Mouse (Mus musculus) neural tube, embryonic 13.5 days (tissue): ENCODE measurements at regions not wholly inside any gene's neighbourhood (a gene's known extent, or its start where the extent isn't known, plus 50 kb on each side); places are given as distances from the start of the nearest gene placed in this dataset.

Experiments
- ATAC-seq: fragments of 200-750 bp; cut with Nextera tagmentation; 2 replicates; pipeline ENCODE4 v1.8.0; 2017; ENCODE audit warnings: low read depth, mild to moderate bottlenecking, moderate TSS enrichment, moderate library complexity
- H3K27ac ChIP-seq: fragments of 300-500 bp; sonication (generic); replicated peaks from 2 replicates; pipeline ENCODE4 v1.5.1; 2015; ENCODE audit warnings: moderate library complexity, mild to moderate bottlenecking, inconsistent platforms
- H3K27me3 ChIP-seq: fragments of 300-500 bp; sonication (generic); 2 replicates; pipeline ENCODE4 v1.6.1; 2015; ENCODE audit warnings: mild to moderate bottlenecking, inconsistent platforms
- H3K36me3 ChIP-seq: fragments of 300-500 bp; sonication (generic); 2 replicates; pipeline ENCODE4 v1.6.1; 2015; ENCODE audit warnings: mild to moderate bottlenecking, inconsistent platforms
- H3K4me1 ChIP-seq: fragments of 300-500 bp; sonication (generic); replicated peaks from 2 replicates; pipeline ENCODE4 v1.6.1; 2015; ENCODE audit warnings: inconsistent platforms
- H3K4me2 ChIP-seq: fragments of 300-500 bp; sonication (generic); 2 replicates; pipeline ENCODE4 v1.6.1; 2015; ENCODE audit warnings: inconsistent platforms, mild to moderate bottlenecking, moderate library complexity
- H3K4me3 ChIP-seq: fragments of 300-500 bp; sonication (generic); 2 replicates; pipeline ENCODE4 v1.5.1; 2015; ENCODE audit warnings: mild to moderate bottlenecking, inconsistent platforms
- H3K9ac ChIP-seq: fragments of 300-500 bp; sonication (generic); 2 replicates; pipeline ENCODE4 v1.6.1; 2015; ENCODE audit warnings: moderate library complexity, mild to moderate bottlenecking, inconsistent platforms
- H3K9me3 ChIP-seq: fragments of 300-500 bp; sonication (generic); 2 replicates; pipeline ENCODE4 v1.6.1; 2016; ENCODE audit warnings: inconsistent platforms
- WGBS: fragments of 180-500 bp; shearing (Covaris S2); methylation state at CpG from one replicate; pipeline ENCODE4 v1.1.7; 2015; 5-methylcytosine and 5-hydroxymethylcytosine counted together

- WGBS = 93% methylated on average over 5 of the region's 5 CpGs
- H3K4me1 ChIP-seq = 0 out of 2 replicates have a peak, but pooled peaks cover 2% of the 10 kb centered on the region
- no peak overlapping the region for H3K27ac ChIP-seq
- no peaks in the 10 kb centered on the region for H3K36me3 ChIP-seq
- ATAC-seq = no peak
- H3K4me2 ChIP-seq = no peak overlapping the region
- H3K9ac ChIP-seq = no peak overlapping the region
- H3K9me3 ChIP-seq = no peaks in the 10 kb centered on the region
- H3K27me3 ChIP-seq = no peaks in the 10 kb centered on the region
- no peak overlapping the region for H3K4me3 ChIP-seq
Measured at GRCm38 (mm10) chr16:49530051-49530450, 169.0 kb upstream of the Ift57 start.

GRCm38 (mm10) chr16:49532071-49532686 is 166.9 kb upstream of the Ift57 start:
- ATAC-seq = no peak
- H3K4me1 ChIP-seq = 0 out of 2 replicates have a peak, but pooled peaks cover 2% of the 10 kb centered on the region
- 68% methylated on average over 7 of the region's 7 CpGs for WGBS
- no peaks in the 10 kb centered on the region for H3K27me3 ChIP-seq
- H3K4me3 ChIP-seq = no peak overlapping the region
- no peak overlapping the region for H3K4me2 ChIP-seq
- H3K36me3 ChIP-seq = no peaks in the 10 kb centered on the region
- H3K9ac ChIP-seq = no peak overlapping the region
- no peaks in the 10 kb centered on the region for H3K9me3 ChIP-seq
- no peak overlapping the region for H3K27ac ChIP-seq

- Histone ChIP-seq H3K36me3 (no peaks in the 10 kb centered on the region), H3K9ac (no peak overlapping the region), H3K9me3 (no peaks in the 10 kb centered on the region), H3K27me3 (no peaks in the 10 kb centered on the region), H3K4me1 (0 out of 2 replicates have a peak, but pooled peaks cover 2% of the 10 kb centered on the region), H3K27ac (no peak overlapping the region), H3K4me2 (no peak overlapping the region), H3K4me3 (no peak overlapping the region)
- no peak for ATAC-seq
- WGBS = 57% methylated on average over 4 of the region's 4 CpGs
Measured at GRCm38 (mm10) chr16:49533498-49533998, 165.5 kb upstream of the Ift57 start.

DNA sequence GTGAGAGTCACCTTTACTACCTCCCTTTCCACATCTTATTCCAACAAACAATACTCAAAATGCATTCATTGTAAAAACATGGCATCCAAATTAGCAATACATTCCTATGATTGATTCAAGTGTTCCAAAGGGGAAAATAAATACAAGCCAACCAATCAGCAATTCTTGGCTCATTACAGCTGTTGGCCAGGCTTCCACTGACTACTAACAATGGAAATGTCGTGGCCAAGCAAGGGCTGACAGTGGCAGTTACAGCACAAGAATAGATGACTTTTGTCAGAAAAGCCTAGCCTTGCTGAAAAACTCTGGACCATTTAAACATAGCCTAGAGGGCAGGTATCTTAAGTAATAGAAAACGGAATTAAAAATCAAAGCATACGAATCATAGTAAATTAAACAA is 148.8 kb upstream of the Ift57 start:
- WGBS = 62% methylated on average over 3 of the region's 3 CpGs
- ATAC-seq = no peak
- H3K4me2 ChIP-seq = no peak overlapping the region
- H3K9me3 ChIP-seq = no peaks in the 10 kb centered on the region
- no peak overlapping the region for H3K4me3 ChIP-seq
- no peaks in the 10 kb centered on the region for H3K27me3 ChIP-seq
- no peaks in the 10 kb centered on the region for H3K36me3 ChIP-seq
- H3K27ac ChIP-seq = no peak overlapping the region
- H3K9ac ChIP-seq = no peak overlapping the region
- H3K4me1 ChIP-seq = no peaks in the 10 kb centered on the region

GRCm38 (mm10) chr16:49570031-49570430 is 129.0 kb upstream of the Ift57 start:
- no peak overlapping the region for H3K4me3 ChIP-seq
- no peaks in the 10 kb centered on the region for H3K27me3 ChIP-seq
- no peak overlapping the region for H3K9ac ChIP-seq
- H3K4me1 ChIP-seq = peaks cover 13% of the 10 kb centered on the region
- no peak for ATAC-seq
- no peak overlapping the region for H3K27ac ChIP-seq
- 94% methylated on average over 2 of the region's 2 CpGs for WGBS
- H3K4me2 ChIP-seq = no peak overlapping the region
- H3K36me3 ChIP-seq = no peaks in the 10 kb centered on the region
- H3K9me3 ChIP-seq = no peaks in the 10 kb centered on the region

GRCm38 (mm10) chr16:49572485-49573170 is 126.4 kb upstream of the Ift57 start:
- no peak overlapping the region for H3K4me3 ChIP-seq
- no peaks in the 10 kb centered on the region for H3K9me3 ChIP-seq
- H3K9ac ChIP-seq = no peak overlapping the region
- ATAC-seq = peak; percentile 78
- H3K27ac ChIP-seq = no peak overlapping the region; the same call in 1 of the 2 replicates
- H3K4me2 ChIP-seq = peak overlapping the region; percentile 32
- H3K36me3 ChIP-seq = no peaks in the 10 kb centered on the region
- no peaks in the 10 kb centered on the region for H3K27me3 ChIP-seq
- peaks cover 13% of the 10 kb centered on the region for H3K4me1 ChIP-seq
- 39% methylated on average over 12 of the region's 12 CpGs for whole genome bisulfite sequencing

DNA sequence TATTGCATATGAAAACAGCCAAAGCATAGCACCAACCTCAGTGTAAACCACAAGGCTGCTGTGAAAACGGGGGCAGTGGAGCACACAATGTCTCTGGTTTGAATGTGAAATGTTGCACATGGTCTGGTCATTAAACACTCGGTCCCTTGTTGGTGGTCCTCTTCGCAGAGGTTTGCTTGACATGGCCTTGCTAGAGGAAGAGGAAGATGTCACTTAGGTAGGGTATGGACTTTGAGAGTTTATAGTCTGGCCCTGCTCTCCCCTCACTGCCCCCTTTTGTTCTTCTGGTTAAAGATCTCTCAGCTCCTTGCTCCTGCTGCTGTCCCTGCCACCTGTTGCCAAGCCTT is 125.9 kb upstream of the Ift57 start:
- Histone ChIP-seq H3K36me3 (no peaks in the 10 kb centered on the region), H3K27me3 (no peaks in the 10 kb centered on the region), H3K4me3 (no peak overlapping the region), H3K9ac (no peak overlapping the region), H3K4me2 (peak overlapping the region; percentile 32), H3K4me1 (peaks cover 13% of the 10 kb centered on the region), H3K9me3 (no peaks in the 10 kb centered on the region), H3K27ac (no peak overlapping the region; the same call in 1 of the 2 replicates)
- peak; percentile 50; the same call in 1 of the 2 replicates for ATAC-seq
- WGBS = 41% methylated on average over 3 of the region's 3 CpGs

DNA sequence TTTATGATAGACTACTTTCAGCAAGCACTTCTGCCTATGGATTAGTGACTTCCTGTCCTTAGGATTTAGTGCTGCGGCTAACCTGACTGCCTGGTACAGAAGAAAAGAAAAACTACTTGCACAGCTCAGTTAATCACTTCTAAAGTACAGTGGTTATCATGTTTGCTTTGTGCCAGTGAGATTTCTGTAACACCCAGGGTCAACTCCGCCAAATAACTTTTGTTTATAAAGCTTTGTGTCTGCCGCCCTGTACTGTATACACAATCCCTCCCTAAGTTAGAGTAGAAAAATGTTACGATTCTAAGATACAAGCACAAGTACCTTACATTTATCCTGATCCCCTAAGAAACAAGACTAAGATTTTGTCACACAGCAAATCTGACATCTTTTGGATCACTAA is 120.1 kb upstream of the Ift57 start:
- Histone ChIP-seq H3K27ac (no peak overlapping the region), H3K27me3 (no peaks in the 10 kb centered on the region), H3K36me3 (no peaks in the 10 kb centered on the region), H3K9ac (no peak overlapping the region), H3K4me3 (no peak overlapping the region), H3K4me2 (no peak overlapping the region), H3K9me3 (no peaks in the 10 kb centered on the region), H3K4me1 (no peaks in the 10 kb centered on the region)
- no peak for ATAC-seq
- 86% methylated on average over 4 of the region's 4 CpGs for WGBS

DNA sequence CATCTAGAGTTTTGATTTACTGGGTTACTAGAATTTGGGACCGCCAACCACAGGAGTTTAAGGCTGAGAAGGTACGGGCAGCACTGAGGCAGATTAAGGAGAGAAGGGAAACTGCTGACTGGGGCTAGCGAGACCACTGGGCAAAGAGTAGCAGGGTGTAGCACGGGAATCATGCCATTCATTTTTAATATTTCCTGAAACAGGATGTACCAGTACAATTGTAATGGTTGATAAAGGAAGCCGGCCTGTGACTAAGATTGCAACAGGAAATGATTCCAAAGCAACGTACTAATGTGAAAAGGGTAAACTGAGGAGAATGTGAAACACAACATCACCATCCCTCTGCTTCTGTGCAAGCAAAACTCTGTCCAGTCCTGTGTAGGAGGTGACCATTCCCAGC is 118.3 kb upstream of the Ift57 start:
- Histone ChIP-seq H3K4me3 (no peak overlapping the region), H3K36me3 (no peaks in the 10 kb centered on the region), H3K9me3 (no peaks in the 10 kb centered on the region), H3K27ac (no peak overlapping the region), H3K27me3 (no peaks in the 10 kb centered on the region), H3K9ac (no peak overlapping the region), H3K4me2 (no peak overlapping the region), H3K4me1 (no peaks in the 10 kb centered on the region)
- 95% methylated on average over 6 of the region's 6 CpGs for WGBS
- no peak for ATAC-seq

DNA sequence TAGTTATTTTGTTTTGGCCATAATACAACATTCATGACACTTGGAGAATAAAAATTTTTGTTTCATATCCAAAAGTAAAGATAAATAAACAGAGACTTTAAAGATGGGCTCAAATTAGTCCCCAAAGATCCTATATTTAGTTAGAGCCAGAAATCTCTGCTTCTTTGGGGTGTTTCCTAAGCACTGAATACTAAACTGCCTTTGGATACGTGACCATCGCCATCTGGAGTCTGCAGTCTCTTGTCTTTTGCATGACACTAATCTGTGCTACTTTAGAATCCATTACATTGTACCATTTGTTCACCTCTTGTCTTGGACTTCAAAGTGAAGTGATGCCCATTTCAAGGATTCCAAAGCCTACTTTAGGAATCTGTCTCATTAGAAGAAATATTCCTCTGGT is 92.5 kb upstream of the Ift57 start:
- Histone ChIP-seq H3K27ac (no peak overlapping the region), H3K27me3 (no peaks in the 10 kb centered on the region), H3K9me3 (0 out of 2 replicates have a peak, but pooled peaks cover 2% of the 10 kb centered on the region), H3K4me2 (no peak overlapping the region), H3K9ac (no peak overlapping the region), H3K36me3 (no peaks in the 10 kb centered on the region), H3K4me3 (no peak overlapping the region), H3K4me1 (no peaks in the 10 kb centered on the region)
- no peak for ATAC-seq
- WGBS = 80% methylated on average over 2 of the region's 2 CpGs

DNA sequence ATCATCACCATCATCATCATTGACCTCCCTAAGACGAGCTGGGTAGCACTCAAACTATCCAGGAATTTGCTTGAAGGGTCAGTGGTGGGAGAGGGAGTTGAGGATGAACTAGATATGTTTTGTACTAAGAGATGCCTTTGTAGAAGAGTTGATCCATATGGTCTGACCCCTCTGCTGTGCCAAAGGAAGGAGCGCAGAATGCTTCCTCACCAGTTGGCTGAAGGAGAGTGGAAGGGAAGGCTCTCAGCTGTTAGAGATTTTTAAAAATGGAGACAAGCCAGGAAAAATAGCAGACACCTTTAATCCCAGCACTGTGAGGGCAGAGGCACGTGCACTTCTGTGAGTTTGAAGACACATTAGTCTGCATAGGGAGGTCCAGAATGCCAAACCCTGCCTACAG is 84.2 kb upstream of the Ift57 start:
- H3K4me2 ChIP-seq = no peak overlapping the region
- peaks cover 6% of the 10 kb centered on the region; the same call in 1 of the 2 replicates for H3K9me3 ChIP-seq
- H3K4me1 ChIP-seq = 0 out of 2 replicates have a peak, but pooled peaks cover 5% of the 10 kb centered on the region
- 90% methylated on average over 3 of the region's 3 CpGs for WGBS
- no peak overlapping the region for H3K4me3 ChIP-seq
- no peak for ATAC-seq
- H3K36me3 ChIP-seq = no peaks in the 10 kb centered on the region
- no peaks in the 10 kb centered on the region for H3K27me3 ChIP-seq
- no peak overlapping the region for H3K9ac ChIP-seq
- no peak overlapping the region for H3K27ac ChIP-seq

DNA sequence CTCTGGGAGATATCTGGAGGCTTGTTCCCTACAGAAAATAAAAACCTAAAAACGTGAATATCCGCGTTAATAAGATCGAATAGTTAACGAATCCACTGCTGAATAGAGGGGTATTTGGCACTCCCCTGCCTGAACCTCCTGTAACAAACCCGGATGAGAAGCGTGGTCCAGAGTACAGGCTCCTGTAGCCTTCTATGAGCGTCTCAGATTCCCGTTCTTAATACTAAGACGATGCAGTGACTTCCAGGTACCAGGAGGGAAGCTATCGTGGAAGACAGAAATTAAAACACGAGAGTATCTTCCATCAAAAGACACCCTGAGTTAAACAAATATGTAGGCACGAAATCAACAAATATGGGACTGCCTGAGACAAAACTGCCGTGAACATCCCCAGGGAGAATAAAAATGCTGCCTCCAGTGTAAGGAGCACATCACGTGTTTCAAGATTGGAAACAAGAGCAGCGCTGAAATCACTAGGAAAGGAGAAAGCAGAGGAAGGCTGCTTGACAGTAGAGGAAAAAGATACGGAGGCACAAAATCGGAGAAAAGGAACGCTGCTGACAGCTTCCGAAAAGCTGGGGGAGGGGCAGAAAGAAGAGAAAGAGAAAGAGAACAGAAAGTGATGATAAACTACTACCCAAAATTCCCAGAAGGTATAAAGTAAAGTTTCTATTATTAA is 83.6 kb upstream of the Ift57 start:
- ATAC-seq = no peak
- WGBS = 86% methylated on average over 20 of the region's 20 CpGs
- no peak overlapping the region; the same call in 1 of the 2 replicates for H3K4me2 ChIP-seq
- 0 out of 2 replicates have a peak, but pooled peaks cover 5% of the 10 kb centered on the region for H3K4me1 ChIP-seq
- no peaks in the 10 kb centered on the region for H3K27me3 ChIP-seq
- H3K4me3 ChIP-seq = no peak overlapping the region
- H3K36me3 ChIP-seq = no peaks in the 10 kb centered on the region
- H3K27ac ChIP-seq = no peak overlapping the region
- peaks cover 6% of the 10 kb centered on the region; the same call in 1 of the 2 replicates for H3K9me3 ChIP-seq
- H3K9ac ChIP-seq = no peak overlapping the region
